Mouse (Mus musculus) kidney, embryonic 15.5 days (tissue): Measurements from ENCODE around the gene Rrp9. TPM values are rescaled to one million over a fixed set of nuclear protein-coding genes. Genes with fewer than 3 reads are reported as not detected.

Experiments used
- ATAC-seq: fragments of 200-750 bp; cut with Nextera tagmentation; replicated peaks from 2 replicates; pipeline ENCODE4 v1.8.0; 2017; ENCODE audit warnings: moderate TSS enrichment; ENCODE audit not compliant: low FRiP score
- H3K27ac ChIP-seq: fragments of 300-500 bp; sonication (generic); 2 replicates; pipeline ENCODE4 v1.5.1; 2015; ENCODE audit warnings: mild to moderate bottlenecking, inconsistent platforms
- H3K27me3 ChIP-seq: fragments of 300-500 bp; sonication (generic); 2 replicates; pipeline ENCODE4 v1.6.1; 2015; ENCODE audit warnings: inconsistent platforms
- H3K36me3 ChIP-seq: fragments of 300-500 bp; sonication (generic); 2 replicates; pipeline ENCODE4 v1.6.1; 2015; ENCODE audit warnings: inconsistent platforms
- H3K4me1 ChIP-seq: fragments of 300-500 bp; sonication (generic); 2 replicates; pipeline ENCODE4 v1.6.1; 2015; ENCODE audit warnings: inconsistent platforms
- H3K4me2 ChIP-seq: fragments of 300-500 bp; sonication (generic); 2 replicates; pipeline ENCODE4 v1.6.1; 2015; ENCODE audit warnings: moderate library complexity, mild to moderate bottlenecking, inconsistent platforms
- H3K4me3 ChIP-seq: fragments of 300-500 bp; sonication (generic); replicated peaks from 2 replicates; pipeline ENCODE4 v1.5.1; 2015; ENCODE audit warnings: mild to moderate bottlenecking, inconsistent platforms
- H3K9ac ChIP-seq: fragments of 300-500 bp; sonication (generic); 2 replicates; pipeline ENCODE4 v1.6.1; 2015; ENCODE audit warnings: mild to moderate bottlenecking, inconsistent platforms
- H3K9me3 ChIP-seq: fragments of 300-500 bp; sonication (generic); replicated peaks from 2 replicates; pipeline ENCODE4 v1.6.1; 2016; ENCODE audit warnings: inconsistent platforms
- WGBS: fragments of 180-500 bp; shearing (Covaris S2); methylation state at CpG from one replicate; pipeline ENCODE4 v1.1.7; 2015; ENCODE audit warnings: mixed read lengths; 5-methylcytosine and 5-hydroxymethylcytosine counted together
- polyA plus RNA-seq: library from polyadenylated mRNA; unstranded; fragments of >200 nt; fragmentation: Nextera tagmentation; extraction: Ambion mirVana; gene quantifications from 2 replicates; pipeline ENCODE4 v1.2.1, GENCODE M21; 2015

Rrp9 gene
- polyA plus RNA-seq, 1 experiment from 2014 or later, result 54.3 TPM

DNA sequence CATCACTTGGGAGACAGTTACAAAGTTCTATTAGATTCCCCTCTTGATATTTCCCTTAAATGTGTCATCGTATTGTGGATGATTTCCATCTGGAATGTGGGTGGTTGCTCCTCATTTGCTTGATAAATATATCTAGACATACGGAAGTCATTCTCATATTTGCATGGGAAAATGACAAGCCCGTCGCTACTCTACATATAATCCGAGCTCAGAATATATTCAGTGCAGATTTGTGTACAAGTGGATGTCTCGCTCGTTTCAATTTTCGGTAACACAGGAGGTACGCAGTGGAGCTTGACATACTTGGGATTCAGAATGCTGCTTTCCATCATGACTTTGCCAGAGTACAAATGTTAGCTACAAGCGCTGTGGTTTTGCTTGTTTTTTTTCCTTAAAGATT lies 33.6 kb downstream of the Rrp9 start:
- Histone ChIP-seq H3K4me2 (no peak overlapping the region), H3K4me3 (no peak overlapping the region), H3K9me3 (no peaks in the 10 kb centered on the region), H3K4me1 (no peaks in the 10 kb centered on the region), H3K27me3 (no peaks in the 10 kb centered on the region), H3K27ac (no peak overlapping the region), H3K36me3 (no peaks in the 10 kb centered on the region), H3K9ac (no peak overlapping the region)
- WGBS, result 88% methylated on average over 10 of the region's 10 CpGs
- no peak for ATAC-seq

DNA sequence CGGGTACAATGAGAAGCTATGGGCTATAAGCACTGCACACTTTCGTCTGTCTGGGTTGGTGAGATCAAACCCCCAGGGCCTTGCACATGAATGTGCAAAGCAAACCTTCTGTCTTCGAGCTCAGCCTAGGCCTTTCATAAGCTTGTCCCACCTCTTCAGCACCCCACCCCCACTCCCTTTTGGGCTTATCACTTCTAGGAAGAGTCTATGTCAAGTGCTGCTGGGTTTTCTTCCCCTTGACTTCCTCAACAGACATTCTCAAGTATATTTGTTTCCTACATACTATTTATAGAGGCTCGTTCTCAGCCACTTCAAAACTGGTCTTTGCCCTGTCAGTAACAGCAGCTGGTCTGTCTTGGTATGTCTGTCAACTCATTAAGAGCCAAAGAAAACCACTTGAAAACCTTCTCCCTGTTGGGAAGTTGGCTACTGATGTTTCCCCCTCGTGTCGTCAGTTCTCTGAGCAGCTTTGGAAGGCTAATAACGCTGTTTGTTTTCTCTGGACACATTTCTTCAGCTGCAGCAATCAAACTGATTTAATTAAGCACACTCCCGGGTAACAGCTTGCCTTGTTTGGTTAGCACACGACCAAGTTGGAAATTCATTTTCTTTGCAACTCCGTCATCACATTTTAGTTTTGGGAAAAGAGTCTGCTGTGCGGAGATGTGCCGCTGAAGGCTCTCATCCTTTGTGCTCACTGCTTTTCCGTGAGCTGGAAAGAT lies 37.1 kb downstream of the Rrp9 start:
- Histone ChIP-seq H3K27ac (no peak overlapping the region), H3K4me3 (no peak overlapping the region), H3K27me3 (no peaks in the 10 kb centered on the region), H3K9me3 (no peaks in the 10 kb centered on the region), H3K36me3 (no peaks in the 10 kb centered on the region), H3K4me1 (no peaks in the 10 kb centered on the region), H3K4me2 (no peak overlapping the region), H3K9ac (no peak overlapping the region)
- ATAC-seq, result no peak
- 55% methylated on average over 13 of the region's 13 CpGs for WGBS

DNA sequence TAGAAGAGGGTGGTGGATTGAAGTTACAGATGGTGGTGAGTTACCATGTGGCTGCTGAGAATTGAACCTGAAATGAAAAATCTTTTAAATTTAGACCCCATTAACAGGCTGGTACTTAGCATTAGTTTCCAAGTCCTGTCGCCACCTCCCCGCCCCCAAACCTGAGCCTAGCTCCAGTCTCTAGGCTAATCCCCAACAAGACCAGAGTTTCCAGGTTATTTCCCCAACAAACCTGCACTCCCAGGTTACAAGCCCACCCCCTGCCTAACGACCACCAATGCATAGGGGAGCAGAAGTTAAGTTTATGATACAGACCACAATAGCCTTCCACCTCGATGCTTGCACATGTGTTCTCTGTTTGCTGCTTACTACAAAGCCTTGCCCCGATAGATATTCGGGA lies 37.8 kb downstream of the Rrp9 start:
- Histone ChIP-seq H3K36me3 (no peaks in the 10 kb centered on the region), H3K27me3 (no peaks in the 10 kb centered on the region), H3K4me3 (no peak overlapping the region), H3K27ac (no peak overlapping the region), H3K9me3 (no peaks in the 10 kb centered on the region), H3K9ac (no peak overlapping the region), H3K4me1 (no peaks in the 10 kb centered on the region), H3K4me2 (no peak overlapping the region)
- WGBS, result 70% methylated on average over 6 of the region's 6 CpGs
- no peak for ATAC-seq

DNA sequence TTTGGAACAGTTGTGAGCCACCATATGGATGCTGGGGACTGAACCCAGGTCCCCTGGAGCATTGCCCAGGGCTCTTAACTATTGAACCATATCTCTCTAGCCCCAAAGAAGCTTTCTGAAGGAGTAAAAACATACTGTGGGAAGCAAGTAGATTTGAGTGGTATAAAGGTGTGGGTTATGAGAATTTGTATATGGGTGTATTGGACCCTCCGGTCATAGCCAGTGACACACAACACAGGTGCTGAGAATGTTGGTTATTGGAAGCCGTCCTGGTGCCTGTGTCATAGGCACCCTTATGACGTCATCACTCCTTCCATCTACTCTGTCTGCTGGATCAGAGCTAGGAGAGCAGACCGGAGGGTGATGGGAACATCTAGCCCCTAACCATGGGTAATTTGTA lies 38.5 kb downstream of the Rrp9 start, which contains the start of gene Iqcf5:
TSS of gene Iqcf5 (plus strand) at position 301 of the 400 bp plus-strand sequence.
- Histone ChIP-seq H3K9me3 (no peaks in the 10 kb centered on the region), H3K9ac (no peak within 1 kb of the TSS), H3K27ac (no peak within 1 kb of the TSS), H3K27me3 (no peaks in the 10 kb centered on the region), H3K36me3 (no peaks in the 10 kb centered on the region), H3K4me1 (no peaks in the 10 kb centered on the region), H3K4me3 (no peak within 1 kb of the TSS), H3K4me2 (no peak within 1 kb of the TSS)
- no peak for ATAC-seq
- WGBS, result 90% methylated on average over 4 of the region's 4 CpGs

DNA sequence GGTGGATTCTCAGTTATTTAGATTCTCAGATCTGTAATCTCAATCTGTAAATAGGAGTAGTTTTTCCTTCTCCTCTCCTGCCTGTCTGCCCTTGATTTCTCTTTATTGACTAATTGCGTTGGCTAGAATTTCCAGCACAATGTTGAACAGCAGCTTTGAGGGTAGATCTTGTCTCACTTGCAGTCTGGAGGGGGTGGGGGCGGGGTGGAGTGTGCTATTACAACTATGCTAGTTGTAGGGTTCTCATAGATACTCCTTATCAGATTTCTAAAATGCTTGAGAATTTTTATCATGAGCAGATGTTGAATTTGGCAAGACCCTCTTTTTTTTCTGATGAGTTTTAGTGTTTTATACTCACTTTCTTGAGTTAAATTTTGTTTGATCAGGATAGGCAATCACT lies 43.7 kb downstream of the Rrp9 start:
- Histone ChIP-seq H3K4me3 (no peak overlapping the region), H3K9ac (no peak overlapping the region), H3K9me3 (no peaks in the 10 kb centered on the region), H3K4me2 (no peak overlapping the region), H3K27me3 (no peaks in the 10 kb centered on the region), H3K27ac (no peak overlapping the region), H3K4me1 (no peaks in the 10 kb centered on the region), H3K36me3 (no peaks in the 10 kb centered on the region)
- no peak for ATAC-seq
- 76% methylated on average over 2 of the region's 2 CpGs for WGBS

DNA sequence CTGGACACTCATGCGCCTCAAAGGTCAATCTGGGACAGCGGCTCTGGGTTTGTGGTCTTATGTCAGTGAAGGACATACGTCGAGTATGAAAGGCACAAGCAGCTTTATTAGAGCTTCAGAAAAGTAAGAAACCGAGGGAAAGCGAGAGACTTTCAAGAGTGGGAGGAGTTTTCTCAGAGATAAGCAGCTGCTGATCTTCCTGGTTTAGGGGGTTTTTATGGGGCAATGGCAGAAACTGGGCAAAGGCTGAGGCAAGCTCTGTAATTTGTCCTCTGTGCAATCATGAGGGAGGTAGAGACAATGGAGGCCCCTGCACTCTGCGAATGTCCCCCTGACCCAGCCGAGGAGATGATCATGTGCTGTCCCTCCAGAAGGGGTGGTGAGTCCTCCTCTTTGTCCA lies 44.1 kb downstream of the Rrp9 start:
- Histone ChIP-seq H3K36me3 (no peaks in the 10 kb centered on the region), H3K4me1 (no peaks in the 10 kb centered on the region), H3K4me3 (no peak overlapping the region), H3K4me2 (no peak overlapping the region), H3K9ac (no peak overlapping the region), H3K27me3 (no peaks in the 10 kb centered on the region), H3K27ac (no peak overlapping the region), H3K9me3 (no peaks in the 10 kb centered on the region)
- 76% methylated on average over 8 of the region's 8 CpGs for WGBS
- no peak for ATAC-seq

DNA sequence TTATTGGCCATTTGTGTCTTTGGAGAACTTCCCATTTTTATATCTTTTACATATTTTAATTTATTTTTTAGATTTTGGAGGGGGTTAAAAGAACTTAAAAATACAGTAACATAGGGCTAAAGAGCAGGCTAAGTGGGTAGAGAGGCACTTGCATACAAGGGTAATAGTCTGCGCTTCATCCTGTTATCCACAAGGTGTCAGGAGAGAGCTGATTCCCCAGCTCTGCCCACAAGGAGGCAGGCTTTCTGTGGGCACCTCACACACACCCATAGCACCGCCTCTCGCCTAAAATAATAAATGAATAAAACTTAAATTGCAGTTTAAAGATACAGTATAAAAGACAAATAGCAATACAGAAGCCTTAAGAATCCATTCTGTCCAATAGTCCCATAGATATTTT lies 56.1 kb downstream of the Rrp9 start:
- Histone ChIP-seq H3K9ac (no peak overlapping the region), H3K36me3 (no peaks in the 10 kb centered on the region), H3K27ac (no peak overlapping the region), H3K4me1 (no peaks in the 10 kb centered on the region), H3K4me2 (no peak overlapping the region), H3K9me3 (no peaks in the 10 kb centered on the region), H3K27me3 (no peaks in the 10 kb centered on the region), H3K4me3 (no peak overlapping the region)
- 25% methylated on average over 3 of the region's 3 CpGs for whole genome bisulfite sequencing
- ATAC-seq, result no peak

DNA sequence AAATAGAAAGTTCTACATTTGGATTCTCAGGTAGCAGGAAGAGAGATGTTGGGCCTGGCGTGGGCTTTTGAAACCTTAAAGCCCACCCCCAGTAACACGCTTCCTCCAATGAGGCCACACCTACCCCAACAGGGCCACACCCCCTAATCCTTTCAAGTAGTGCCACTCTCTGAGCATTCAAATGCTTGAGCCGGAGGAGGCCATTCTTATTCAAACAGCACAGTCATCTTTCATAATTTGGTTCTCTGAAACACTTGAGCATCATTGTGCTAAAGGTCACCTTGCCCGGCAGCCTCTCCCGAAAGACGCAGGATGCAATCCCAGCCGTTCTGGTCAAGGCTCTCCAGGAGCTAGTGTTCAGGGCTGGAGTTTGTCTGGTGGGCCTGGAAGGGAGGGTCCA lies 58.5 kb downstream of the Rrp9 start:
- 92% methylated on average over 7 of the region's 7 CpGs for WGBS

DNA sequence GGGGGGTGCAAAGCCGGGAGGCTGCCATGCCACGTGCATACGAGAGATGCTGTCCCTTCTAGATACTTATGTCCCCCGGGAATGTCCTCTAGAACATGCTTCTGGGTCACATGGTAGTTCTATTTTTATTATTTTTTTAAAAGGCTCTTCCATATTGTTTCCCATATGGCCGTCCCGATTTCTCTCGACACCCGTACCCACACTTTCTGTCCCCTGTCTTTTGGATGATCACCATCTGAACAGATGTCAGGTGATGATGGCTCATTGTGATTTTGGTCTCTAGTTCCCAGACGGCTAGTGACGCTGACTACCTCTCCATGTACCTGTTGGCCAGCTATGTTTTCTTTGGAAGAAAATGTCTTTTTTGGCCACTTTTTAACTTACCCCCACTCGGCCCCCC lies 59.2 kb downstream of the Rrp9 start:
- Histone ChIP-seq H3K4me2 (no peak overlapping the region), H3K9me3 (no peaks in the 10 kb centered on the region; the same call in 1 of the 2 replicates), H3K27ac (no peak overlapping the region), H3K4me3 (no peak overlapping the region), H3K36me3 (no peaks in the 10 kb centered on the region), H3K9ac (no peak overlapping the region), H3K4me1 (no peaks in the 10 kb centered on the region), H3K27me3 (no peaks in the 10 kb centered on the region)
- ATAC-seq, result no peak
- 89% methylated on average over 11 of the region's 11 CpGs for WGBS

More for the DNA sequence above, 58.5 kb downstream of the Rrp9 start:
- no peak for ATAC-seq
- H3K4me2 ChIP-seq, result no peak overlapping the region
- H3K36me3 ChIP-seq, result no peaks in the 10 kb centered on the region
- no peak overlapping the region for H3K9ac ChIP-seq
- H3K27me3 ChIP-seq, result no peaks in the 10 kb centered on the region
- no peaks in the 10 kb centered on the region for H3K9me3 ChIP-seq
- H3K4me3 ChIP-seq, result no peak overlapping the region
- H3K27ac ChIP-seq, result no peak overlapping the region
- H3K4me1 ChIP-seq, result no peaks in the 10 kb centered on the region

Other genes with a start within 250 kb of the Rrp9 start
- 104 and 121 TPM in 2 replicates for gene Alas1, start 227.3 kb upstream of the Rrp9 start, polyA plus RNA-seq
- gene Poc1a, start 194.9 kb upstream of the Rrp9 start, polyA plus RNA-seq, result 24.5 and 28.0 TPM in 2 replicates
- gene Dusp7, start 107.3 kb upstream of the Rrp9 start, polyA plus RNA-seq, result 15.6 and 17.7 TPM in 2 replicates
- gene Rpl29, start 46.5 kb upstream of the Rrp9 start, polyA plus RNA-seq, result 1,077 and 1,119 TPM in 2 replicates
- gene Acy1, start 37.6 kb upstream of the Rrp9 start, polyA plus RNA-seq, result 49.9 and 52.0 TPM in 2 replicates
- 27.9 and 30.6 TPM in 2 replicates for gene Abhd14b, start 28.5 kb upstream of the Rrp9 start, polyA plus RNA-seq
- 55.5 and 56.8 TPM in 2 replicates for gene Abhd14a, start 28.3 kb upstream of the Rrp9 start, polyA plus RNA-seq
- gene Pcbp4, start 22.7 kb upstream of the Rrp9 start, polyA plus RNA-seq, result 118 and 140 TPM in 2 replicates
- 0.22 and 0.47 TPM in 2 replicates for gene Gpr62, start 10.0 kb upstream of the Rrp9 start, polyA plus RNA-seq
- 2.8 and 4.3 TPM in 2 replicates for gene Parp3, start 986 bp downstream of the Rrp9 start, polyA plus RNA-seq
- gene Iqcf1, start 24.0 kb downstream of the Rrp9 start, polyA plus RNA-seq, result not detected in 2 replicates
- not detected in 2 replicates for gene Iqcf5, start 38.6 kb downstream of the Rrp9 start, polyA plus RNA-seq
- not detected in 2 replicates for gene Iqcf3, start 85.7 kb downstream of the Rrp9 start, polyA plus RNA-seq
- gene Iqcf4, start 95.0 kb downstream of the Rrp9 start, polyA plus RNA-seq, result not detected in 2 replicates
- gene Iqcf6, start 150.6 kb downstream of the Rrp9 start, polyA plus RNA-seq, result not detected in 2 replicates
- gene Grm2, start 180.1 kb downstream of the Rrp9 start, polyA plus RNA-seq, result not detected in 2 replicates
- 65.6 and 67.4 TPM in 2 replicates for gene Tex264, start 210.0 kb downstream of the Rrp9 start, polyA plus RNA-seq